Mouse (Mus musculus) adrenal gland, adult 8-10 months (tissue): Measurements from ENCODE around the gene Gm7168. TPM values are rescaled to one million over a fixed set of nuclear protein-coding genes. Genes with fewer than 3 reads are reported as not detected.
"Not testable (repeated sequence)": the region's sequence is repeated elsewhere in the genome, so short reads cannot be mapped to it uniquely, and the experiment has no call there.

Experiments
- DNase-seq: peaks from one replicate; pipeline ENCODE4 v3.0.0; 2022
- total RNA-seq, 4 experiments: library from RNA; stranded (reverse); gene quantifications; 2 replicates each; pipeline ENCODE4 v1.2.4; 2022

Gm7168 gene
- total RNA-seq = not detected

GRCm38 (mm10) chr17:13948073-13948472 is at the start of gene Gm7168:
TSS of gene Gm7168 (plus strand) at chr17:13948373.
- DNase-seq = not testable (repeated sequence)

GRCm38 (mm10) chr17:13898838-13899237 is 49.3 kb upstream of the Gm7168 start:
- DNase-seq = no peak

GRCm38 (mm10) chr17:13899241-13899640 is 48.9 kb upstream of the Gm7168 start:
- DNase-seq = peak; percentile 69

- DNase-seq = no peak
Observed at GRCm38 (mm10) chr17:13903793-13904192, 44.4 kb upstream of the Gm7168 start.

DNA sequence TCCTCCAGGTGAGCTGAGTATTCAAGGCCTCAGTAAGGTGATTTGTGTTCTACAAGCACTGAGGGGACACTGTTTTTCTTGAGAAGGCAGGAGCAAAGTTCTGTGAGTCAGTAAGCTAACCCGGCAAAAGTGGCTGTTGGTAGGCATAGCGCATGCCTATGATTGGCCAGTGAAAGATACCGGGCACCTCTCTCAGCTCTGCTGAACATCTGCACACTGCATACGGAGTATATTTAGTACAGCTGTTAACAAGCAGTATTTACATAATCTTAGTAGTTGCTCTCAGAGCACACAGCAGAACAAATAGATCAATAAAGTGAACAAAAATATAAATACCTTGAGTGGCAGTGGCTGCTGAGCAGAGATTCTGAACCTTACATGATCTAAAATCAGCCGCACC is 41.1 kb upstream of the Gm7168 start:
- no peak for DNase-seq

DNA sequence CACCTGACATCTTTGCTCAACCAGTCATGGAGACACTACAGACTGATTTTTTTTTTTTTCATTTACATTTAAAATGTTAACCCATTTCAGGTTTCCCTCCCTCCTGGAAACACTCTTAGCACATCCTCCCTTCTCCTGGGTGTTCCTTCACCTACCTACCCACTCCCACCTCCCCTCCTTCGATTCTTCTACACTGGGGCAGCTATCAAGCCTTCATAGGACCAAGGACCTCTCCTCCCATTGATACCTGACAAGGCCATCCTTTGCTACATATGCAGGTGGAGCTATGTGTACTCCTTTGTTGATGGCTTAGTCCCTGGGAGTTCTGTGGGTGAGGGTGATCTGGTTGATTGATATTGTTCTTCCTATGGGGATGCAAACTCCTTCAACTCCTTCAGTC is 40.5 kb upstream of the Gm7168 start:
- DNase-seq = no peak

DNA sequence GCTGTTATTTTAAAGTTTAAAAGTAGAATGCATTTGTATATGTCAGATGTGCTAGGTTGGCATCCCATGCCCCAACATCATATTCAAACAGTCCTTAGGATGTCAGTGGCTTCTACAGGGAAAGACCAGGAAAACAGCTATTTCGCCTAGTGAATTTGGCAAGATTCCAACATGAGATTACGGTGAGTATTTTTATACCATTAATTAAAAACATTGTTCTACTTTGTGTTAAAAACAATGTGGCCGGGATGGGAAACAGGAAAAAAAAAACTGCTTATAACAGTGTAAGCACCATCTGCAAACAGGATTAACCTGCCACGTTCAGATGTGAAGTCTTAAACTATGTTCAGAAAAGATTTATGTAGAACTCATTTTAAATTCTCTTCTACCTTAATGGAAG is 34.2 kb upstream of the Gm7168 start:
- no peak for DNase-seq

DNA sequence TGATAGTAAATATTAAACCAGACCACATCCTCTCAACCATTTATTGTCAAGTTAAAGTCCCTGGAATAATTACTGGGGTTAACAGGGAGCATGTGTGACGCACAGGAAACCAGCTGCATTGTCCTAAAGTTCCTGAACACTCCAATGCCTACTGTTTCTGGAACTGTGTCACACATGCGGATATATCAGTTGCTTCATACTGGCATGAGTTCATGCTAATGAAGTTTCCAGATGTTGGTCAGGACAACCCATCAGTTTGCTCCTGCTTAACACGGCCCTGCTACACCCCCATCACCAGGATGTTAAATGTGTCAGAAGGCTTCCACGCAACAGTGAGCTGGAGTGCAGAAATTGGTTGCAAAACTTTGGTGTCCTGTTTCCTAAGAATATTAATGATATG is 33.6 kb upstream of the Gm7168 start:
- DNase-seq = no peak

DNA sequence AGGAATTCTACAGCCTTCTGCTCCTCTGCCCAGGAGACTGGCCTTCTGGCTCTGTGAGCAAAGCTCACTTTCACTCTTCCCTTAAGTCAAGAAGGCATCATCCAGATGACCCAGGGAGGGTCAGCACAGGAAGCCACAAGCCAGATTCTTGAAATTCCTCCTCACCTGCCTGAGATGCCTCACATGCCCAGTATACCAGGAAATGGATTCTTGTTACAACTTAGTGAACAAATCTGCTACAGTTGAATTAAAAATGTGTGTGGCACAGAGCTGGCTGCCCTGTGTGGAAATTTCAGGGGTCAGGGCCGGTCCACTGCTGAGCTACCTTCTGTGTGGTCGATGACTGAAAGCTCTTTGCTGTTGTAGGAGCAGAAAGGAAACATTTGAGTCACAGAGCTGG is 27.4 kb upstream of the Gm7168 start:
- no peak for DNase-seq

GRCm38 (mm10) chr17:13923418-13923817 is 24.8 kb upstream of the Gm7168 start:
- peak; percentile 45 for DNase-seq

DNA sequence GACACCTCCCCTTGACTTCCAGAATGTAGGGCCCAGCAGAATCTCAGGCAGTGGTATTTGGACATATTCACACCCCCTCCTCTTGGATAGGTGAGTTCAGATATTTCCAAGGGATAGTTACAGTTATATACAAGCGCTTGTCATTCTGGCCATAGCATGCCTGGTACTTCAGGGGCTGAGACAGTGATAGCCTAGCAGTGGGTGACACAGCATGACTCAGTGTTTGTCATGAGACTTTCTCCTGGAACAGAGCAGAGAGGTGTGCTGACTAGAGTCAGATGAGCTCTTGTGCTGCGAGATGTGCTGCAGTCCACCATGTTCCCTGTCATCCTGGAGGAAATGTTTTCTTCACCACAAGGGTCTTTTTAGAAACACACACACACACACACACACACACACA is 23.6 kb upstream of the Gm7168 start:
- no peak for DNase-seq

DNA sequence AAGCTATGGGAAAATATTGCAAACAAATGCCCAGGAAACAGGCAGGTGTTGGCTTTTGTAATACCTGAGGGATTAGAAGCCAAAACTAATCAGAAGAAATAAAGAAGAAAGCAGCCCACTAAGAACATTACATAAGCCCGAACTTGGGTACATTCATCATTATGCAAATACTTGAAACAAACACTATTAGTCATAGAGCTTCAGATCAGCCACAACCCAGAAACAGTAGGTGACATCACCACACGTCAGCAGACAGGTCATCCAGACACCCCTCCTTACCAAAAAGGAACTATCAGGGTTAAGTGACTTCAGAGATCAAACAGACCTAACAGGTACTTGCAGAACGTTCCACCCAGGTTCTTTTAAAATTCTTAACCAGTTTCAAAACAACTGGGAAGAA is 22.2 kb upstream of the Gm7168 start:
- no peak for DNase-seq

DNA sequence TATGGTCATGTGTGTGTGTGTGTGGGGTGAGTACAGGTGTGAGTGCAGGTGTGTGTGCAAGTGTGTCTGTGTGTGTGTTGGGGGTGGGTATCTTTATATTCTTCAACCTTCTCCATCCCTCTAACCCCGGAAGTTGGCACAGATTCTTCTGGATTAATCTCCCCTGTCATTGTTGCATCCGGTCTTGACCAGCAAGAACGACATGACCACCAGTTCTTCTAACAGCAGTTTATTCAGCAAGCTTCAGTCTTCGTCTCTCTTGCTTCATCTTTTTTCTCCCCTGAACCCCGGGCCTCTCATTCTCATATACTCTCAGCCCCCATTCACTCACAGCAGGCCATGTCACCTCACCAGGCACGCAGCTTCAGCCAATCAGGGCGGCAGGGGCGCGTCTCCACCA is 17.8 kb upstream of the Gm7168 start:
- DNase-seq = no peak

- DNase-seq = not testable (repeated sequence)
Observed at GRCm38 (mm10) chr17:13935364-13935763, 12.8 kb upstream of the Gm7168 start.

DNA sequence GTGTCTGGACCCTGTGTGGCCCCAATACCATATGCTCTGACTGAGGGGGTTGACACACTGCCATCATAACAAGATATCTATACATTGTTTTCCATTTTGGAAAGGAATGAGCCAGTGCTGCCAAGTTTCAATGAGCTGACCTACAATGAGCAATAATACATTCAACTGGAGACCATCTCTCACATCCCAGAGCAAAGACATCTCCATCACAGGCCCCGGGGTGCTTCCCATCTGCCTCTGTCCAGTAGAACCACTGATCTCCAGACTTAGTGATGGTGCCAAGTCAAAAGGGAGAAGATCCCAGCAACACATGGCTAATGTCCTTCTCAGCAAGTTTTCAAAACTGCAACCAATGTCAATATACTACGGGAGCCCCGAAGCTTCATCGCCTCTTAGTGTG is 10.4 kb upstream of the Gm7168 start:
- DNase-seq = no peak

GRCm38 (mm10) chr17:13938652-13939051 is 9.5 kb upstream of the Gm7168 start:
- DNase-seq = no peak

- DNase-seq = not testable (repeated sequence)
Observed at GRCm38 (mm10) chr17:13939231-13939630, 8.9 kb upstream of the Gm7168 start.

DNA sequence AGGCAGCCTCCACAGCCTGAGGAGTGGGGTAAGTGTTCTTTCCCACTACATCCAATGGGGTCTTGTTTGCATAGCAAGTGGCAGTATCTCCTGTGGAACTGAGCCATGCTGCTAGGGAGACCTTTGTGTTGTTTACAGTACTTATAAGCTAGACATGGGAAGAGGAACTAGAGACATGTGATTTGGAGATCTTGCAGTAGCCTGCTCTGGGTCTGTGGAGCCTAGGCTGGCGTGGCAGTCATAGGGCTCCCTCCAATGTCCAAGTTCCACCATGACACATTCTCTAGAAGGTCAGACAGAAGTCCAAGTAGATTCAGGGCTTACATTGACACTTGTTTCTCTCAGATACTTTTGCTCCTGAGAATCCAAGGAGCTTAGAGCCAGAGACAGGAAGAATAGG is 7.7 kb upstream of the Gm7168 start:
- no peak for DNase-seq

DNA sequence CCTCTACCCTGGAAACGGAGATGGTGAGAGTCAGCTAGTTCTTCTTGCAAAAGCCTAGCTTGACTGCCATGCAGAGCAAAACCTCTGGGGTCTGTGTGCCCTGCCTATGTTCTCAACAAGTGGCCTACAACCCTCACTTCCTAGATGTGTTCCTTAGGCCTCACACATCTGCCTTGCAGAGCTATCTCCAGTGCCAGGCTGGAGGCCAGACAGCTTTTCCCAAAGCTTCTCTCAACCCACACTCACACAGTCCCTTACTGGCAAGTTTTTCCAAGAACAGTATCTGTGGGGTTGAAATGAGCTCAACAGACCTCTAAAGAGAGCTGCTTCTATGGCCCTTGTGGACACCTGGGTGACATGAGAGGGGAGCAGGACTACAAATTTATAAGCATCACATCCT is 3.4 kb downstream of the Gm7168 start:
- not testable (repeated sequence) for DNase-seq

DNA sequence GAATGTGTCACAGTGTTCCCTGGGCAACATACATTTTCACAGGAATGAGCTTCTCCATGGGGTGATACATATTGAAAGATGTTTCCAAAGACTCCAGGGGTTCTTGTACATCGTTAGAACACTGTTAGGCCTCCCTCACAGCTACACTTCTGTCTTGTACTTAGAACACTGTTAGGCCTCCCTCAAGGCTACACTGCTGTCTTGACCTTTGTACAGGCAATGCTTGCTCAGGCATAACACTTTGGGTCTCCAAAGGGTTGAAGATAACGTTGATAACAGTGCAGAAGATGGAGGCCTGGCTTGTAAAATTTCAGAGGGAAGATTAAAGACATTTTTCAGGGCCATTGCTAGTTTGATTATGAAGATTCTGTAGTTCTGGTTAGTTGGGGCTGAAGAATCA is 10.0 kb downstream of the Gm7168 start:
- DNase-seq = not testable (repeated sequence)

- not testable (repeated sequence) for DNase-seq
Observed at GRCm38 (mm10) chr17:13962245-13962644, 14.1 kb downstream of the Gm7168 start.

GRCm38 (mm10) chr17:13965048-13965447 is 16.9 kb downstream of the Gm7168 start:
- DNase-seq = not testable (repeated sequence)

- DNase-seq = not testable (repeated sequence)
Observed at GRCm38 (mm10) chr17:13969917-13970316, 21.7 kb downstream of the Gm7168 start.

DNA sequence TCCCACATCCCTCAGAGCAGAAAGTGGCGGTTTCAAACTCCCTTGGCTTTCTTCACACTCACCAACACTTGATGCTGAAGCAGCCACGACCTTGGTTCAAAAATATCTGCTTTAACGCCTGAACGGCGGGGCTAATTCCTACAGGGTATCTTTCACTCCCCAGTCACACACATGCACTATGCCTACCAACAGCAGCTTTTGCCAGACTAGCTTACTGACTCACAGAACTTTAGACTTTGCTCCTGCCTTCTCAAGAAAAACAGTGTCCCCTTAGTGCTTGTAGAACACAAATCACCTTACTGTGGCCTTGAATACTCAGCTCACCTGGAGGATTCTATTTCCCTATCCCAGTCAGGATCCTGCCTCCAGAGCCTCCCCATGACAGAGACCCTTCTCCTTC is 22.6 kb downstream of the Gm7168 start:
- DNase-seq = not testable (repeated sequence)

- DNase-seq = no peak
Observed at GRCm38 (mm10) chr17:13987690-13988089, 39.5 kb downstream of the Gm7168 start.

GRCm38 (mm10) chr17:13993425-13993824 is 45.3 kb downstream of the Gm7168 start:
- DNase-seq = not testable (repeated sequence)
